10 mouse cellular contexts compared by ENCODE assay signal in the genomic region with DNA sequence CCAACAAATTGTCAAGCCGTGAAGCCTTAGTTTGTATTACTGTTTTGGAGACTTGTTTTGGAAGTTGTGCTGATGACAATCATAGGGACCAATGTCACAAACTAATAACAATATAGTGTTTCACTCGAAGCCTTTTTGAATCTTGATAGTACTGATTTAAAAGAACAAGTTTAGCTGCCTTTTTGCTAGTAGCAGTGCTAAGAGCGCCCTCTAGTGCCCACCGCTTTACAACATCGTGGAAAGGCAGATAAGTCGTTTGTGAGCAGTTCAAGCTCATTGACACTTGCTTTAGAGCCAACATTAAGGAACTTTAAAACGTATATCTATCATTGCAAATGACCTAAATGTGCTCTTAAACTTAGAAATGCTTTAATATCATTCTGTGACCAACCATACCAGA.
A peak's percentile ranks its signal among the peaks of the same experiment; 100 is the strongest.
DNase-seq lines count a peak whose midpoint lies in the region; ATAC-seq lines count a peak whose summit lies in the region.
"Had no signal": no experiment of that assay in that cellular context is flagged by ENCODE, and none has a peak within 500 bp of the region (broad histone marks: within the 10 kb centered on the region; RNA-seq: fewer than 3 reads in every experiment).

No protein-coding gene starts in this region.

- H3K36me3 ChIP-seq in kidney, embryonic 15.5 days, result no peaks in the 10 kb centered on the region
- no peaks in the 10 kb centered on the region for H3K36me3 ChIP-seq in forebrain, embryonic 14.5 days (ENCODE audit: control insufficient read depth, insufficient read depth, low read length)
- no peaks in the 10 kb centered on the region for H3K36me3 ChIP-seq in neural tube, embryonic 11.5 days (ENCODE audit: control insufficient read depth, insufficient read depth, low read length)
- H3K36me3 ChIP-seq: stomach, embryonic 15.5 days had no signal

- H3K27me3 ChIP-seq in kidney, embryonic 15.5 days, result no peaks in the 10 kb centered on the region
- H3K27me3 ChIP-seq in forebrain, embryonic 14.5 days (replicated peaks; ENCODE audit: control insufficient read depth, insufficient read depth, low read length), result no peaks in the 10 kb centered on the region
- no peaks in the 10 kb centered on the region for H3K27me3 ChIP-seq in neural tube, embryonic 11.5 days (ENCODE audit: control insufficient read depth, insufficient read depth, low read length)
- H3K27me3 ChIP-seq: stomach, embryonic 15.5 days had no signal

- H3K27ac ChIP-seq in kidney, embryonic 15.5 days, result no peak overlapping the region
- H3K27ac ChIP-seq in forebrain, embryonic 14.5 days (ENCODE audit: low read depth, low read length), result no peak overlapping the region
- H3K27ac ChIP-seq in neural tube, embryonic 11.5 days (ENCODE audit: low read depth, low read length), result no peak overlapping the region
- H3K27ac ChIP-seq: stomach, embryonic 15.5 days had no signal

- H3K4me2 ChIP-seq in kidney, embryonic 15.5 days, result no peak overlapping the region
- no peak overlapping the region; the same call in 1 of the 2 replicates for H3K4me2 ChIP-seq in forebrain, embryonic 14.5 days (ENCODE audit: low read length)
- H3K4me2 ChIP-seq in neural tube, embryonic 11.5 days (ENCODE audit: low read depth), result no peak overlapping the region
- H3K4me2 ChIP-seq: stomach, embryonic 15.5 days had no signal

- H3K9ac ChIP-seq in kidney, embryonic 15.5 days, result no peak overlapping the region
- H3K9ac ChIP-seq in forebrain, embryonic 14.5 days (ENCODE audit: low read length), result no peak overlapping the region
- H3K9ac ChIP-seq in neural tube, embryonic 11.5 days (ENCODE audit: low read length), result no peak overlapping the region
- H3K9ac ChIP-seq: stomach, embryonic 15.5 days had no signal

- no peak overlapping the region for H3K4me3 ChIP-seq in kidney, embryonic 15.5 days (replicated peaks)
- H3K4me3 ChIP-seq in forebrain, embryonic 14.5 days (ENCODE audit: low read depth, low read length), result no peak overlapping the region
- H3K4me3 ChIP-seq in neural tube, embryonic 11.5 days (ENCODE audit: low read depth, low read length), result no peak overlapping the region
- H3K4me3 ChIP-seq: erythroblast, embryonic 14.5 days; stomach, embryonic 15.5 days had no signal

- DNase-seq in kidney, adult 18-20 months, result peak; percentile 81
- peak; percentile 13 for DNase-seq in c-Kit-positive CD71-positive TER-119-negative erythroid progenitor cells, embryonic 14.5 days (ENCODE audit: low read depth)
- DNase-seq in forebrain, embryonic 14.5 days (ENCODE audit: low spot score), result peak; percentile 95
- peak; percentile 57 for DNase-seq in hindlimb bud, embryonic 11.5 days (ENCODE audit: extremely low spot score, low read depth, low spot score)
- DNase-seq in left cerebral cortex, postnatal 36 days (ENCODE audit: low spot score in 2 of 2), result peak; percentile 65 to 76
- peak; percentile 82 for DNase-seq in neural tube, embryonic 11.5 days (ENCODE audit: low spot score)
- DNase-seq in urinary bladder, adult 2 months (ENCODE audit: low spot score), result peak; percentile 30

- no peaks in the 10 kb centered on the region for H3K4me1 ChIP-seq in kidney, embryonic 15.5 days
- peaks cover 5% of the 10 kb centered on the region for H3K4me1 ChIP-seq in forebrain, embryonic 14.5 days (ENCODE audit: control insufficient read depth, insufficient read depth, low read length)
- H3K4me1 ChIP-seq in neural tube, embryonic 11.5 days (ENCODE audit: control insufficient read depth, insufficient read depth, low read length), result no peaks in the 10 kb centered on the region
- H3K4me1 ChIP-seq: stomach, embryonic 15.5 days had no signal

- intact Hi-C loops in left cerebral cortex, postnatal 36 days (cut with DNase I), result loop anchor here (2.0 kb wide), 2 partner anchors 1153 to 1341 kb away; no protein-coding TSS in a partner anchor

- WGBS in kidney, embryonic 15.5 days, result 15% methylated on average over 7 of the region's 7 CpGs
- WGBS in forebrain, embryonic 14.5 days, result 13% methylated on average over 7 of the region's 7 CpGs
- 23% methylated on average over 7 of the region's 7 CpGs for WGBS in neural tube, embryonic 11.5 days

- no peaks in the 10 kb centered on the region for H3K9me3 ChIP-seq in kidney, embryonic 15.5 days (replicated peaks)
- H3K9me3 ChIP-seq in forebrain, embryonic 14.5 days (replicated peaks; ENCODE audit: control insufficient read depth, low read length), result no peaks in the 10 kb centered on the region
- H3K9me3 ChIP-seq in neural tube, embryonic 11.5 days (ENCODE audit: control insufficient read depth, low read length), result no peaks in the 10 kb centered on the region
- H3K9me3 ChIP-seq: stomach, embryonic 15.5 days had no signal

- ATAC-seq in kidney, embryonic 15.5 days (replicated peaks; ENCODE audit: low FRiP score), result no peak
- peak; percentile 58; the same call in 1 of the 2 replicates for ATAC-seq in forebrain, embryonic 14.5 days
- no peak for ATAC-seq in neural tube, embryonic 11.5 days (ENCODE audit: insufficient read depth, low FRiP score, low TSS enrichment)

Comparison
In these comparisons a context has a peak if more than half of its experiments do, and no peak if none do; other contexts are left out.
1. DNase-seq: peak in every context shown above with its lines; median percentile 95 in forebrain, embryonic 14.5 days; 82 in neural tube, embryonic 11.5 days; 81 in kidney, adult 18-20 months; 70 in left cerebral cortex, postnatal 36 days; 57 in hindlimb bud, embryonic 11.5 days; 30 in urinary bladder, adult 2 months; 13 in c-Kit-positive CD71-positive TER-119-negative erythroid progenitor cells, embryonic 14.5 days.